In the genomic region with DNA sequence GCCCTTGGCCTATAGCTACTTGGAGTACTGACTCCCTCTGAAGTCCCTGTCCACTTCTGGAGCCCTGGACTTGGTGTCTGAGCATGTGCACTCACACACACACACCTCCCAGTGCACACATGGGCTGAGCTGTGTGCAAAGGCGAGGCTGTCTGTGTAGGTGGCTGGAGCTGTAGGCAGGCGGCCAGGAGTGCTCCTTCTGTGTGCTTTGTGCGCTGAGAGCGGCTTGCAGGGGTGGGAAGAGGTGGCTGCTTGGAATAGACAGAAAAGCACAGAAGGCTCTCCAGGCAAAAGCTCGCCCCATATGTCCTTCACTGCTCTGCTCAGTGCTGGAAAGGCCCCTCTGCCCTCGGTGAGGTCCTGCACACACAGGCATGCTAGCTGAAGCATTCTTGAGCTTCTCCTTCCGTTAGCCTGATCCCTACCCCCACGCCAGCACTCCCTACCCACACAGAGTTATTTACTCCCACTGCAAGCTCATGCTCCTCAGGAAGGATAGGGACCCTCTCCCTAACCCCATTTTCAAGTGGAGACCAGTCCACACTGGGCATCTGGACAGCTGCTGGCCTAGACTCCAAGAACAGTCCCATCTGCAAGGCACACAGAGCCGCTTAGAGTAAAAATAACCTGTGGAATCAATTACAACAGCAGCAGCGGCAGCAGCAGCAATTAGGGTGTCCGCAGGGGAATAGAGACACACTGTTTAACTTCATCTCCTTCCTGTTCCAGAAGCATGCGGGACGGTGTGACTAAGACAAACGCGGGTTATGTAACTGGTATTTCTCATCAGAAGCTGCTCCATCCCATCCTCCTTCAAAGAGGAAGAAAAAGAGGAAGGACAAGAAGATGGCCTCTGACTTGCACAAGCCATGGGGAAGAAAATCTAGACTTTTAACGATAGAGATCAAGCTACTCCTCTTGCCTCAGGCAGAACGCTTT, we compare ENCODE assay signal across 8 mouse cellular contexts. TPM values are rescaled to one million over a fixed set of nuclear protein-coding genes. Genes with fewer than 3 reads are reported as not detected.
A peak's percentile ranks its signal among the peaks of the same experiment; 100 is the strongest.
DNase-seq lines count a peak whose midpoint lies in the region; ATAC-seq lines count a peak whose summit lies in the region.

No protein-coding gene starts in this region.

- H3K79me2 ChIP-seq in macrophage (ENCODE audit: inconsistent target), result no peaks in the 10 kb centered on the region

- ATAC-seq in embryonic facial prominence, embryonic 13.5 days (ENCODE audit: insufficient number of reproducible peaks, insufficient read depth, low FRiP score, low TSS enrichment, low read depth), result no peak; the same call in 1 of the 2 replicates
- no peak for ATAC-seq in midbrain, embryonic 15.5 days (replicated peaks)

- H3K27me3 ChIP-seq in embryonic facial prominence, embryonic 13.5 days, result no peaks in the 10 kb centered on the region
- no peaks in the 10 kb centered on the region for H3K27me3 ChIP-seq in midbrain, embryonic 15.5 days (replicated peaks)

- H3K4me1 ChIP-seq in embryonic facial prominence, embryonic 13.5 days, result peaks cover 20% of the 10 kb centered on the region
- H3K4me1 ChIP-seq in midbrain, embryonic 15.5 days, result peaks cover 12% of the 10 kb centered on the region

- no peaks in the 10 kb centered on the region for H3K9me3 ChIP-seq in embryonic facial prominence, embryonic 13.5 days
- no peaks in the 10 kb centered on the region for H3K9me3 ChIP-seq in midbrain, embryonic 15.5 days

- H3K4me2 ChIP-seq in embryonic facial prominence, embryonic 13.5 days, result peak overlapping the region; percentile 35
- no peak overlapping the region for H3K4me2 ChIP-seq in midbrain, embryonic 15.5 days

- DNase-seq in gastrocnemius, adult 18-20 months (ENCODE audit: low spot score), result peak; percentile 56
- DNase-seq in gastrocnemius, postnatal 4 days (ENCODE audit: low spot score in 2 of 2), result no peak
- peak; percentile 51 to 53 for DNase-seq in heart, postnatal 10 days
- peak; percentile 70 to 82 for DNase-seq in left cerebral cortex, postnatal 10 days (ENCODE audit: extremely low spot score in 1 of 2, low spot score in 2 of 2)
- DNase-seq in thymus, postnatal 0 days (ENCODE audit: low spot score), result no peak

- H3K4me3 ChIP-seq in embryonic facial prominence, embryonic 13.5 days, result no peak overlapping the region
- no peak overlapping the region for H3K4me3 ChIP-seq in macrophage (ENCODE audit: inconsistent target)
- no peak overlapping the region for H3K4me3 ChIP-seq in midbrain, embryonic 15.5 days

- WGBS in embryonic facial prominence, embryonic 13.5 days, result 18% methylated on average over 17 of the region's 17 CpGs
- WGBS in macrophage (ENCODE audit: missing documents), result 36% methylated on average over 14 of the region's 17 CpGs
- WGBS in midbrain, embryonic 15.5 days, result 59% methylated on average over 17 of the region's 17 CpGs

- H3K9ac ChIP-seq in embryonic facial prominence, embryonic 13.5 days, result peak overlapping the region; percentile 32; the same call in 1 of the 2 replicates
- H3K9ac ChIP-seq in midbrain, embryonic 15.5 days, result no peak overlapping the region

- peak overlapping the region; percentile 41 for H3K27ac ChIP-seq in embryonic facial prominence, embryonic 13.5 days
- H3K27ac ChIP-seq in macrophage, result peak overlapping the region; percentile 82
- H3K27ac ChIP-seq in midbrain, embryonic 15.5 days, result no peak overlapping the region

- intact Hi-C loops in heart, postnatal 10 days (cut with DNase I), result no loop called here
- intact Hi-C loops in left cerebral cortex, postnatal 10 days (cut with DNase I), result no loop called here

- H3K36me3 ChIP-seq in embryonic facial prominence, embryonic 13.5 days, result no peaks in the 10 kb centered on the region
- H3K36me3 ChIP-seq in macrophage (ENCODE audit: inconsistent target), result no peaks in the 10 kb centered on the region
- no peaks in the 10 kb centered on the region for H3K36me3 ChIP-seq in midbrain, embryonic 15.5 days (replicated peaks)

RNA-seq across cellular contexts. Expression of a gene that starts 22.4 kb away (rescaled TPM):
- 10 to 100 TPM; 56.8 to 76.4 TPM for total RNA-seq in gastrocnemius, adult 18-20 months (2021)
- total RNA-seq in gastrocnemius, postnatal 4 days (2021), result 10 to 100 TPM; 42.9 to 44.6 TPM
- 29.8 and 30.9 TPM in 2 replicates for polyA plus RNA-seq in embryonic facial prominence, embryonic 13.5 days (2015; fragmentation: Nextera tagmentation; extraction: Ambion mirVana)
- 10 to 100 TPM; 17.0 to 22.6 TPM for total RNA-seq in heart, postnatal 10 days (2021)
- 10 to 100 TPM; 15.4 to 15.6 TPM for total RNA-seq in left cerebral cortex, postnatal 10 days (2021)
- 10 to 100 TPM; 10.5 to 76.5 (median 36.5) TPM for total RNA-seq in macrophage (2018; cell fraction: chromatin; rRNA removed)
- total RNA-seq in macrophage (2018; cell fraction: cytosol; rRNA removed), result 10 to 100 TPM in 19 of 26 experiments, 1 to 10 TPM in 7; 6.8 to 18.9 (median 14.1) TPM
- total RNA-seq in macrophage (2018; cell fraction: nucleus; rRNA removed), result 10 to 100 TPM; 13.1 to 61.7 (median 28.8) TPM
- 9.9 to 14.5 TPM (median 12.2 TPM) in 3 replicates for polyA plus RNA-seq in macrophage (2018)
- polyA plus RNA-seq in midbrain, embryonic 15.5 days (2015; fragmentation: Nextera tagmentation; extraction: Ambion mirVana), result 7.2 and 9.1 TPM in 2 replicates
- 18.5 and 21.1 TPM in 2 replicates for polyA plus RNA-seq in thymus, postnatal 0 days (2015; fragmentation: Nextera tagmentation; extraction: Ambion mirVana)

Comparison
In these comparisons a context has a peak if more than half of its experiments do, and no peak if none do; other contexts are left out.
1. DNase-seq: peak in gastrocnemius, adult 18-20 months (single experiment), heart, postnatal 10 days (2 of 2) and left cerebral cortex, postnatal 10 days (2 of 2); none in gastrocnemius, postnatal 4 days (0 of 2) and thymus, postnatal 0 days (single experiment).